Mouse (Mus musculus) kidney, postnatal 0 days (tissue): ENCODE data around the gene Gria4. TPM values are rescaled to one million over a fixed set of nuclear protein-coding genes. Genes with fewer than 3 reads are reported as not detected.

ENCODE experiments used
- ATAC-seq: fragments of 200-750 bp; cut with Nextera tagmentation; replicated peaks from 2 replicates; pipeline ENCODE4 v1.8.0; 2017; ENCODE audit warnings: low read depth, moderate number of reproducible peaks, moderate TSS enrichment, moderate library complexity; ENCODE audit not compliant: low FRiP score
- DNase-seq: peaks from one replicate; pipeline ENCODE4 v3.0.0-alpha.2; 2016; ENCODE audit warnings: low spot score
- H3K27ac ChIP-seq: fragments of 300-500 bp; sonication (generic); 2 replicates; pipeline ENCODE4 v1.5.1; 2014; ENCODE audit warnings: mild to moderate bottlenecking
- H3K27me3 ChIP-seq: fragments of 300-500 bp; sonication (generic); 2 replicates; pipeline ENCODE4 v1.6.1; 2014; ENCODE audit warnings: low read length, mixed read lengths; ENCODE audit not compliant: insufficient read depth
- H3K36me3 ChIP-seq: fragments of 300-500 bp; sonication (generic); 2 replicates; pipeline ENCODE4 v1.6.1; 2014; ENCODE audit warnings: low read length, mixed read lengths; ENCODE audit not compliant: insufficient read depth
- H3K4me1 ChIP-seq: fragments of 300-500 bp; sonication (generic); replicated peaks from 2 replicates; pipeline ENCODE4 v1.6.1; 2014; ENCODE audit warnings: antibody characterized with exemption, low read length, mixed read lengths; ENCODE audit not compliant: insufficient read depth
- H3K4me2 ChIP-seq: fragments of 300-500 bp; sonication (generic); 2 replicates; pipeline ENCODE4 v1.6.1; 2014; ENCODE audit warnings: mild to moderate bottlenecking, low read length, moderate library complexity, mixed read lengths
- H3K4me3 ChIP-seq: fragments of 300-500 bp; sonication (generic); replicated peaks from 2 replicates; pipeline ENCODE4 v1.5.1; 2014; ENCODE audit warnings: low read depth, low read length
- H3K9ac ChIP-seq: fragments of 300-500 bp; sonication (generic); 2 replicates; pipeline ENCODE4 v1.6.1; 2014; ENCODE audit warnings: low read depth, low read length
- H3K9me3 ChIP-seq: fragments of 300-500 bp; sonication (generic); replicated peaks from 2 replicates; pipeline ENCODE4 v1.6.1; 2016; ENCODE audit warnings: low read length, inconsistent platforms, mixed read lengths
- CTCF ChIP-seq: IDR thresholded peaks from 2 replicates; pipeline ENCODE4 v1.5.1; 2016; ENCODE audit warnings: antibody characterized with exemption, low read depth, mild to moderate bottlenecking, moderate library complexity
- WGBS: fragments of 180-500 bp; shearing (Covaris S2); extraction: QIAGEN DNeasy Blood & Tissue Kit; methylation state at CpG from one replicate; pipeline ENCODE4 v1.1.7; 2014; 5-methylcytosine and 5-hydroxymethylcytosine counted together
- microRNA-seq: library from miRNA; unstranded; fragments of <30 nt; microRNA quantifications from one replicate; pipeline ENCODE4, GENCODE M21; 2016
- polyA plus RNA-seq: library from polyadenylated mRNA; unstranded; fragments of >200 nt; fragmentation: Nextera tagmentation; extraction: Ambion mirVana; gene quantifications from 2 replicates; pipeline ENCODE4 v1.2.1, GENCODE M21; 2015

The Gria4 gene
- polyA plus RNA-seq, 1 experiment from 2014 or later, result 6.3 TPM

GRCm38 (mm10) chr9:4375828-4376639 lies 420.0 kb downstream of the Gria4 start, which contains the start of gene Msantd4:
TSS of gene Msantd4 (plus strand) at chr9:4376562.
- Histone ChIP-seq H3K4me1 (peaks cover 3% of the 10 kb centered on the region; the same call in 1 of the 2 replicates), H3K4me3 (peak within 1 kb of the TSS; percentile 74), H3K36me3 (no peaks in the 10 kb centered on the region), H3K27me3 (no peaks in the 10 kb centered on the region), H3K9me3 (no peaks in the 10 kb centered on the region), H3K27ac (peak within 1 kb of the TSS; percentile 77), H3K4me2 (peak within 1 kb of the TSS; percentile 71), H3K9ac (peak within 1 kb of the TSS; percentile 65)
- ATAC-seq (peak; percentile 100), DNase-seq (peak; percentile 99)
- TF ChIP-seq CTCF, result no peak
- WGBS, result 1% methylated on average over 31 of the region's 31 CpGs

Small RNAs within 50 kb of the gene (microRNA-seq; reads per million reads assigned to microRNA genes)
- gene Gm23811 (not detected), gene Gm23992 (not detected)
